Mouse (Mus musculus) retina, embryonic 14.5 days (tissue): Measurements from ENCODE around the gene Orai3.
"Not testable (repeated sequence)": the region's sequence is repeated elsewhere in the genome, so short reads cannot be mapped to it uniquely, and the experiment has no call there.

Experiments
- DNase-seq: peaks from one replicate; pipeline ENCODE4 v3.0.0-alpha.2; 2015; ENCODE audit warnings: low spot score

The Orai3 gene

GRCm38 (mm10) chr7:127763642-127764041 is 6.0 kb upstream of the Orai3 start:
- no peak for DNase-seq

GRCm38 (mm10) chr7:127765756-127766155 is 3.9 kb upstream of the Orai3 start:
- DNase-seq = no peak

GRCm38 (mm10) chr7:127766851-127767609 is 2.6 kb upstream of the Orai3 start:
- DNase-seq = no peak

- no peak for DNase-seq
These were observed 1.8 kb upstream of the Orai3 start for GRCm38 (mm10) chr7:127767671-127768345.

GRCm38 (mm10) chr7:127768346-127768996 is 1.1 kb upstream of the Orai3 start:
- no peak for DNase-seq

GRCm38 (mm10) chr7:127768997-127769593 is 520 bp upstream of the Orai3 start:
- DNase-seq = peak; percentile 94

GRCm38 (mm10) chr7:127770039-127770905 is 657 bp downstream of the Orai3 start:
- peak; percentile 12 for DNase-seq

GRCm38 (mm10) chr7:127771262-127771661 is 1.6 kb downstream of the Orai3 start:
- no peak for DNase-seq

GRCm38 (mm10) chr7:127772080-127772479 is 2.5 kb downstream of the Orai3 start:
- DNase-seq = no peak

- no peak for DNase-seq
These were observed 2.9 kb downstream of the Orai3 start for GRCm38 (mm10) chr7:127772557-127772956.

- DNase-seq = peak; percentile 84
These were observed 4.2 kb downstream of the Orai3 start for GRCm38 (mm10) chr7:127773664-127774384.

- not testable (repeated sequence) for DNase-seq
These were observed 6.2 kb downstream of the Orai3 start for GRCm38 (mm10) chr7:127775837-127776236.

GRCm38 (mm10) chr7:127776426-127776825 is 6.8 kb downstream of the Orai3 start, which contains the start of gene Setd1a:
Gene Setd1a, plus strand, starts transcription at chr7:127776670.
- DNase-seq = peak; percentile 88

GRCm38 (mm10) chr7:127776878-127777473 is 7.4 kb downstream of the Orai3 start:
- peak; percentile 97 for DNase-seq

GRCm38 (mm10) chr7:127777474-127778266 is 8.1 kb downstream of the Orai3 start:
- peak; percentile 69 for DNase-seq

- no peak for DNase-seq
These were observed 8.7 kb downstream of the Orai3 start for GRCm38 (mm10) chr7:127778350-127778749.

GRCm38 (mm10) chr7:127785308-127785707 is 15.7 kb downstream of the Orai3 start, which contains the start of gene Gm49388:
Gene Gm49388, plus strand, starts transcription at chr7:127785608.
- DNase-seq = no peak

- DNase-seq = no peak
These were observed 27.6 kb downstream of the Orai3 start for GRCm38 (mm10) chr7:127797076-127797845.

- no peak for DNase-seq
These were observed 29.0 kb downstream of the Orai3 start for GRCm38 (mm10) chr7:127798591-127798990.
